Mouse (Mus musculus) bone marrow macrophage, adult 2 months (primary cell): ENCODE results near the gene Prrc2b.

Source experiments
- CTCF ChIP-seq: IDR thresholded peaks from 2 replicates; pipeline ENCODE4 v1.5.1; 2012; ENCODE audit warnings: low read depth, mild to moderate bottlenecking, low read length, moderate library complexity
- POLR2A ChIP-seq: IDR thresholded peaks from 2 replicates; pipeline ENCODE4 v1.6.1; 2012; ENCODE audit warnings: mild to moderate bottlenecking, low read depth, low read length, borderline replicate concordance

GRCm38 (mm10) chr2:32153041-32153790 lies 2.3 kb downstream of the Prrc2b start:
- TF ChIP-seq POLR2A (no peak), CTCF (no peak)
